In genomic region chr9:107698611-107699190, GRCm38 (mm10) we compare ENCODE assay signal across 9 mouse cellular contexts. TPM values are rescaled to one million over a fixed set of nuclear protein-coding genes. Genes with fewer than 3 reads are reported as not detected.
DNase-seq lines count a peak whose midpoint lies in the region; ATAC-seq lines count a peak whose summit lies in the region.
"Had no signal": no experiment of that assay in that cellular context is flagged by ENCODE, and none has a peak within 500 bp of the region (broad histone marks: within the 10 kb centered on the region; RNA-seq: fewer than 3 reads in every experiment).

No protein-coding gene starts in this region.

- H3K27ac ChIP-seq in forebrain, embryonic 15.5 days (replicated peaks): peak overlapping the region; percentile 62; the same call in 1 of the 2 replicates
- peak overlapping the region; percentile 76 for H3K27ac ChIP-seq in limb, embryonic 10.5 days
- H3K27ac ChIP-seq in neural tube, embryonic 12.5 days: no peak overlapping the region

- H3K9me3 ChIP-seq in forebrain, embryonic 15.5 days: no peaks in the 10 kb centered on the region
- H3K9me3 ChIP-seq in limb, embryonic 10.5 days (replicated peaks): no peaks in the 10 kb centered on the region
- no peaks in the 10 kb centered on the region for H3K9me3 ChIP-seq in neural tube, embryonic 12.5 days

- H3K4me2 ChIP-seq in forebrain, embryonic 15.5 days (replicated peaks): peak overlapping the region; percentile 24
- H3K4me2 ChIP-seq in neural tube, embryonic 12.5 days (replicated peaks): peak overlapping the region; percentile 45

- no peak for ATAC-seq in forebrain, embryonic 15.5 days (replicated peaks)
- no peak for ATAC-seq in neural tube, embryonic 12.5 days (ENCODE audit: low FRiP score, low read depth)
- ATAC-seq in frontal cortex, adult (ENCODE audit: low TSS enrichment): no peak

- H3K27me3 ChIP-seq in forebrain, embryonic 15.5 days: no peaks in the 10 kb centered on the region
- H3K27me3 ChIP-seq in limb, embryonic 10.5 days (ENCODE audit: low read depth, poor library complexity, severe bottlenecking): no peaks in the 10 kb centered on the region
- H3K27me3 ChIP-seq in neural tube, embryonic 12.5 days (replicated peaks): no peaks in the 10 kb centered on the region

- WGBS in forebrain, embryonic 15.5 days: 9% methylated on average over 14 of the region's 14 CpGs
- WGBS in limb, embryonic 10.5 days: 10% methylated on average over 14 of the region's 14 CpGs
- 10% methylated on average over 14 of the region's 14 CpGs for WGBS in neural tube, embryonic 12.5 days

- 0 out of 2 replicates have a peak overlapping the region, but pooled peaks have one; percentile 8 for H3K9ac ChIP-seq in forebrain, embryonic 15.5 days (replicated peaks)
- no peak overlapping the region for H3K9ac ChIP-seq in neural tube, embryonic 12.5 days

- H3K4me3 ChIP-seq in forebrain, embryonic 15.5 days: no peak overlapping the region
- peak overlapping the region; percentile 38 for H3K4me3 ChIP-seq in limb, embryonic 10.5 days
- H3K4me3 ChIP-seq in neural tube, embryonic 12.5 days: no peak overlapping the region

- H3K4me1 ChIP-seq in forebrain, embryonic 15.5 days: peaks cover 70% of the 10 kb centered on the region
- H3K4me1 ChIP-seq in limb, embryonic 10.5 days: peaks cover 94% of the 10 kb centered on the region
- H3K4me1 ChIP-seq in neural tube, embryonic 12.5 days: peaks cover 63% of the 10 kb centered on the region

- H3K36me3 ChIP-seq in forebrain, embryonic 15.5 days: 0 out of 2 replicates have a peak, but pooled peaks cover 2% of the 10 kb centered on the region
- peaks cover 96% of the 10 kb centered on the region for H3K36me3 ChIP-seq in limb, embryonic 10.5 days
- peaks cover 7% of the 10 kb centered on the region; the same call in 1 of the 2 replicates for H3K36me3 ChIP-seq in neural tube, embryonic 12.5 days

- peak; percentile 89 for DNase-seq in heart, adult 11 months
- DNase-seq in heart, adult 9 months (ENCODE audit: low spot score in 2 of 2): no peak
- DNase-seq in limb, embryonic 10.5 days (ENCODE audit: low spot score): no peak
- DNase-seq in right cerebral cortex, postnatal 14 days: no peak
- no peak for DNase-seq in frontal cortex, adult 2 months (ENCODE audit: extremely low spot score in 1 of 2, low spot score in 1 of 2)
- DNase-seq: thymus, adult 18-20 months had no signal

RNA-seq across cellular contexts. Expression of gene Sema3f, which starts 11.6 kb away (rescaled TPM):
- 13.7 and 14.6 TPM in 2 replicates for polyA plus RNA-seq in forebrain, embryonic 15.5 days (2015; fragmentation: Nextera tagmentation; extraction: Ambion mirVana)
- 31.7 and 33.6 TPM in 2 replicates for polyA plus RNA-seq in limb, embryonic 10.5 days (2016; fragmentation: Nextera tagmentation; extraction: Ambion mirVana)
- 21.4 and 21.5 TPM in 2 replicates for polyA plus RNA-seq in neural tube, embryonic 12.5 days (2016; fragmentation: Nextera tagmentation; extraction: Ambion mirVana)
- 21.2 and 22.3 TPM in 2 replicates for polyA plus RNA-seq in frontal cortex, adult 2 months (2012; rRNA removed)

RNA-seq across cellular contexts. Expression of gene Gnat1, which starts 19.2 kb away (rescaled TPM):
- polyA plus RNA-seq in forebrain, embryonic 15.5 days (2015; fragmentation: Nextera tagmentation; extraction: Ambion mirVana): 1.7 and 1.8 TPM in 2 replicates
- polyA plus RNA-seq in limb, embryonic 10.5 days (2016; fragmentation: Nextera tagmentation; extraction: Ambion mirVana): 2.6 and 3.3 TPM in 2 replicates
- 1.3 and 2.3 TPM in 2 replicates for polyA plus RNA-seq in neural tube, embryonic 12.5 days (2016; fragmentation: Nextera tagmentation; extraction: Ambion mirVana)
- polyA plus RNA-seq in frontal cortex, adult 2 months (2012; rRNA removed): 0.15 and 0.28 TPM in 2 replicates

RNA-seq across cellular contexts. Expression of gene Slc38a3, which starts 29.4 kb away (rescaled TPM):
- polyA plus RNA-seq in forebrain, embryonic 15.5 days (2015; fragmentation: Nextera tagmentation; extraction: Ambion mirVana): 24.2 and 24.4 TPM in 2 replicates
- polyA plus RNA-seq in limb, embryonic 10.5 days (2016; fragmentation: Nextera tagmentation; extraction: Ambion mirVana): 3.9 and 4.3 TPM in 2 replicates
- polyA plus RNA-seq in neural tube, embryonic 12.5 days (2016; fragmentation: Nextera tagmentation; extraction: Ambion mirVana): 12.8 and 14.1 TPM in 2 replicates
- polyA plus RNA-seq in frontal cortex, adult 2 months (2012; rRNA removed): 256 and 260 TPM in 2 replicates

Comparison
In these comparisons a context has a peak if more than half of its experiments do, and no peak if none do; other contexts are left out.
1. RNA of gene Slc38a3, which starts 29.4 kb away (polyA plus RNA-seq): 256 to 260 TPM in frontal cortex, adult 2 months; 24.2 to 24.4 TPM in forebrain, embryonic 15.5 days, 12.8 to 14.1 TPM in neural tube, embryonic 12.5 days and 3.9 to 4.3 TPM in limb, embryonic 10.5 days; every median in the first group is over 10 times any median in the second.